Mouse (Mus musculus) ES-Bruce4 (cell line): ENCODE data around the gene Ccdc84.

Experiments used
- CTCF ChIP-seq: IDR thresholded peaks from one replicate; pipeline ENCODE4 v1.8.1; 2011; ENCODE audit warnings: low read depth, low read length
- POLR2A ChIP-seq: IDR thresholded peaks from one replicate; pipeline ENCODE4 v1.8.1; 2011; ENCODE audit warnings: low read length; ENCODE audit not compliant: insufficient read depth

DNA sequence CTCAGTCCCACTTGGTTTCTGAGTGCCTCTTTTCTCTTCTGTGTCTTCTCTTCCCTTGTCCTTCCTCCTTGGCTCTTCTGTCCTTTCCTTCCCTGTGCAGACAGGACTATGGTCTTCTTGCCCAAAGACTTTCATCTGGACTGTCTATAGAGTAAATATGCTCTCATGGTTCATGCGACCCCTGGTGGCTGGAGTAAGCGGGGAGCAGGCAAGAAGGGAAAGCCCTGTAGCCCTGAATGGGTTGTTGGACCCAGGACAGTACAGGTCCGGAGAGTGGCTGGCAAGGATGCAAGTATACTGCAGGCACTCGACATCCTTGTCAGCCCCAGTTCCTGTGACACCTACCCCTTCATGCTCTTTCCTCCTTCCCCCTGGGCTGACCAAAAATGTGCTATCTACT lies 26.9 kb downstream of the Ccdc84 start:
- TF ChIP-seq POLR2A, result no peak
- peak; percentile 70 for TF ChIP-seq CTCF
